Mouse (Mus musculus): ENCODE data around the gene Amotl1. TPM values are rescaled to one million over a fixed set of nuclear protein-coding genes. Genes with fewer than 3 reads are reported as not detected.

Amotl1 gene
- polyA plus RNA-seq, 1 experiment from 2014 or later, result 16.8 TPM

DNA sequence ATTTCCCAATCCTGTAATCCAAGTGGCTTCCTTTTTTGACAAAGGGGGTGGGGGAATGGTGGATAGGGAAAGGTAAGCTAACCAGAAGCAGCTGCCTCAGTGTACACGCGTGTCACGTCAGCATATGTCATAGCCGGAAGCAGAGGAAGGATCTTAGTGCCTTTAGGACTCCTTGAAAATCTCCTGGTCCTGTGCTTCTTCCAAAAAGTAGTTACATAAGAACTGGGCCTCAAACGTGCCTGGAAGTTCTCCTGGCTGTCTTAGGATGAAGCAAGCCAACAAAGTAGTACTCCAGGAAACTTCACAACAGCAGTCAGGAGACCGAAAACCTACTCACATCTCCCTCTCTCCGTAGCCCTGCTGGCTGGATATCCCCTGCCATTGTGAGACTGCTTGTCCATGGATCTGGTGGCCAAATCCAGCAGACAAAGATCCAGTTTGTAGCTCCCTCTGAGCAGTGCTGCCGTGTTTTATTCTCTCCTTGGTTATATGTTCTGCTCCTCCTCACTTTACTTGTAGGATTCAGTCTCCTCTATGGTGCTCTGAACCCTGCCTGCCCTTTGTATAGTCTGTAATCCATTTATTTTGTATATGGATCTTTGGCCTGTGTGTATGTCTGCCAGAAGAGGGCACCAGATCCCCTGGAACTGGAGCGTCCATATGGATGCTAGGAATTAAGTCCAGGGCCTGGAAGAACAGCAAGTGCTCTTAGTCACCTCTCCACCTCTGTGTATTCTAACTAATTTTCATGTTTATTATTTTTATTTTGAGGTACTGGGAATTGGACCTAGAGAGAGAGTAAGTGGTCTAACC lies 132.0 kb downstream of the Amotl1 start:
- 76% methylated on average over 9 of the region's 9 CpGs for WGBS
- Histone ChIP-seq H3K36me3 (peaks cover 37% of the 10 kb centered on the region), H3K27me3 (ENCODE audit: insufficient read depth, poor library complexity, severe bottlenecking) (no peaks in the 10 kb centered on the region), H3K27ac (no peak overlapping the region), H3K4me1 (no peaks in the 10 kb centered on the region), H3K4me3 (no peak overlapping the region), H3K9me3 (no peaks in the 10 kb centered on the region)
- DNase-seq (ENCODE audit: low spot score), result no peak

DNA sequence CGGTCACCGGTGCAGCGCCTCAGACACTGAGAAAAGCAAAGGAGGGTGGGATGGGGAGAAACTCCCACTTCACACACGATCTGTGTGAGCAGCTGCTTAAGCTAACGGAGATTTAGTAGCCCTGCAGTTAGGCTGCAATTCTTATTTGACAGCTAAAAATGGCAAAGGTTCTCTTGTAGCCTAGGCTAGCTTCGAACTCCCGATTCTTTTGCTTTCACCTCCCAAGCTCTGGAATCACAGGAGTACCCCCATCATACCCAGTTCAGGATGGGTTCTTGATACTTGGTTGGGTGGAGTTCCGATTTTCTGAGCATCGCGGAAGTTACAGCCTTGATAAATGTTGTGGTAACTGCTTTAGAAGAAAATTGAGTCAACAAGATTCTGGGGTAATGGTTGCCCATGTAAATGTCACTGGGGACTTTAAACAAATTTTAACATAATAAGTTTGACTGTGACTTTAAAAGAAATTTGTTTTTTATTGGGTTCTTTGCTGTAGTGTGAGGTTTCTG lies 143.9 kb downstream of the Amotl1 start:
- 3% methylated on average over 10 of the region's 10 CpGs for whole genome bisulfite sequencing
- peak overlapping the region; percentile 89 for H3K27ac ChIP-seq
- H3K4me3 ChIP-seq, result peak overlapping the region; percentile 95
- H3K27me3 ChIP-seq (ENCODE audit: insufficient read depth, poor library complexity, severe bottlenecking), result no peaks in the 10 kb centered on the region
- DNase-seq (ENCODE audit: low spot score), result no peak
- H3K9me3 ChIP-seq, result no peaks in the 10 kb centered on the region
- 0 out of 2 replicates have a peak, but pooled peaks cover 5% of the 10 kb centered on the region for H3K4me1 ChIP-seq
- H3K36me3 ChIP-seq, result peaks cover 38% of the 10 kb centered on the region

GRCm38 (mm10) chr9:14500023-14500915 lies 144.6 kb downstream of the Amotl1 start, which contains the start of the genes Kdm4d and Cwc15:
Kdm4d (minus strand) TSS chr9:14500482.
Cwc15 (plus strand) TSS chr9:14500617.
- WGBS, result under 1% methylated on average over 59 of the region's 59 CpGs
- Histone ChIP-seq H3K9me3 (no peaks in the 10 kb centered on the region), H3K27ac (peak within 1 kb of the TSS; percentile 90)

GRCm38 (mm10) chr9:14498896-14499705 lies 145.8 kb downstream of the Amotl1 start:
- 72% methylated on average over 4 of the region's 4 CpGs for WGBS
- Histone ChIP-seq H3K36me3 (peaks cover 20% of the 10 kb centered on the region), H3K4me1 (0 out of 2 replicates have a peak, but pooled peaks cover 5% of the 10 kb centered on the region), H3K27ac (no peak overlapping the region), H3K9me3 (no peaks in the 10 kb centered on the region), H3K27me3 (ENCODE audit: insufficient read depth, poor library complexity, severe bottlenecking) (no peaks in the 10 kb centered on the region), H3K4me3 (peak overlapping the region; percentile 95)
- DNase-seq (ENCODE audit: low spot score), result no peak

More at GRCm38 (mm10) chr9:14500023-14500915, 144.6 kb downstream of the Amotl1 start, which contains the start of the genes Kdm4d and Cwc15:
- Histone ChIP-seq H3K4me3 (peak within 1 kb of the TSS; percentile 95), H3K4me1 (0 out of 2 replicates have a peak, but pooled peaks cover 5% of the 10 kb centered on the region), H3K36me3 (peaks cover 31% of the 10 kb centered on the region), H3K27me3 (ENCODE audit: insufficient read depth, poor library complexity, severe bottlenecking) (no peaks in the 10 kb centered on the region)
- DNase-seq (ENCODE audit: low spot score), result peak; percentile 98

Other genes with a start within 250 kb of the Amotl1 start
- gene Kdm4d, start 144.6 kb downstream of the Amotl1 start, polyA plus RNA-seq (2016; fragmentation: Nextera tagmentation; extraction: Ambion mirVana), result 0.06 TPM in 1 of 2 replicates, not detected in the other
- gene Cwc15, start 144.4 kb downstream of the Amotl1 start, polyA plus RNA-seq (2016; fragmentation: Nextera tagmentation; extraction: Ambion mirVana), result 134 and 161 TPM in 2 replicates
- gene Piwil4, start 95.7 kb upstream of the Amotl1 start, polyA plus RNA-seq (2016; fragmentation: Nextera tagmentation; extraction: Ambion mirVana), result not detected in 2 replicates
- 3.3 and 4.0 TPM in 2 replicates for gene Fut4, start 107.3 kb upstream of the Amotl1 start, polyA plus RNA-seq (2016; fragmentation: Nextera tagmentation; extraction: Ambion mirVana)
- gene 1700012B09Rik, start 126.0 kb upstream of the Amotl1 start, polyA plus RNA-seq (2016; fragmentation: Nextera tagmentation; extraction: Ambion mirVana), result not detected in 2 replicates
- gene Mre11a, start 139.6 kb upstream of the Amotl1 start, polyA plus RNA-seq (2016; fragmentation: Nextera tagmentation; extraction: Ambion mirVana), result 25.5 and 27.5 TPM in 2 replicates
- gene Ankrd49, start 139.8 kb upstream of the Amotl1 start, polyA plus RNA-seq (2016; fragmentation: Nextera tagmentation; extraction: Ambion mirVana), result 32.1 and 39.3 TPM in 2 replicates
- not detected in 2 replicates for gene Gpr83, start 215.2 kb upstream of the Amotl1 start, polyA plus RNA-seq (2016; fragmentation: Nextera tagmentation; extraction: Ambion mirVana)